Mouse (Mus musculus): ENCODE results near the gene Gm20388.

DNA sequence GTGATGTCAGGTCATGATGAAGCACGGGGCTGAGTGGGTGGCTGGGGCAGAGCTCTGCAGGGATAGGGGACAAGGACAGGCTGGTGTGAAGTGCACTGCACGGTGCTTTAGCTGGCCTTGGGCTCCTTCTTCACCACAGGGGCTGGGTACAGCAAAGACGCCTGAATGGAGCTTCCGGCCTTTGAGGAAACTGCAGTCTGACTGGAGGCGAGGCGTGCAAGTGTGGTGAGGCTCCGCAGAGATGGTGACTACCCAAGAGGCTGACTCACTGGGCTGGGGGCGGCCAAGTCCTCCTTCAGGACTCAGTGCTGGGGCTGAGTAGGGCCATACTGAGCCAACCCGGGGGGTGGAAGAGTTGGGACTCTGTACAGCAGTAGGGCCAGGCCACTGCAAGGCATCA, 295.3 kb downstream of the Gm20388 start:
- TF ChIP-seq CTCF (IDR thresholded peaks at IDR 0.05; ENCODE audit: low read depth) (no peak), EP300 (optimal IDR thresholded peaks at IDR 0.05) (no peak)
